Mouse (Mus musculus): ENCODE data around the gene Trabd2b. TPM values are rescaled to one million over a fixed set of nuclear protein-coding genes. Genes with fewer than 3 reads are reported as not detected.

Trabd2b gene
- polyA plus RNA-seq, 1 experiment: 0.63 TPM

- Histone ChIP-seq H3K4me1 (ENCODE audit: control insufficient read depth, insufficient read depth, low read length) (no peaks in the 10 kb centered on the region), H3K27ac (ENCODE audit: insufficient read depth, low read length) (no peak overlapping the region), H3K4me3 (ENCODE audit: low read depth, low read length) (no peak overlapping the region), H3K9ac (ENCODE audit: low read depth, poor library complexity, severe bottlenecking) (no peak overlapping the region), H3K9me3 (replicated peaks; ENCODE audit: control insufficient read depth, insufficient read depth, low read length, poor library complexity, severe bottlenecking) (no peaks in the 10 kb centered on the region), H3K36me3 (ENCODE audit: control insufficient read depth, insufficient read depth, low read length, poor library complexity, severe bottlenecking) (no peaks in the 10 kb centered on the region), H3K27me3 (ENCODE audit: control insufficient read depth, insufficient read depth, low read length, poor library complexity, severe bottlenecking) (no peaks in the 10 kb centered on the region)
- TF ChIP-seq CTCF (IDR thresholded peaks at IDR 0.05; ENCODE audit: low read depth, low read length) (no peak), EP300 (IDR thresholded peaks at IDR 0.05; ENCODE audit: insufficient read depth, low read depth, low read length) (no peak), POLR2A (IDR thresholded peaks at IDR 0.05; ENCODE audit: insufficient read depth, low read length) (no peak)
These were observed 46.6 kb downstream of the Trabd2b start for GRCm38 (mm10) chr4:114453101-114453500.

DNA sequence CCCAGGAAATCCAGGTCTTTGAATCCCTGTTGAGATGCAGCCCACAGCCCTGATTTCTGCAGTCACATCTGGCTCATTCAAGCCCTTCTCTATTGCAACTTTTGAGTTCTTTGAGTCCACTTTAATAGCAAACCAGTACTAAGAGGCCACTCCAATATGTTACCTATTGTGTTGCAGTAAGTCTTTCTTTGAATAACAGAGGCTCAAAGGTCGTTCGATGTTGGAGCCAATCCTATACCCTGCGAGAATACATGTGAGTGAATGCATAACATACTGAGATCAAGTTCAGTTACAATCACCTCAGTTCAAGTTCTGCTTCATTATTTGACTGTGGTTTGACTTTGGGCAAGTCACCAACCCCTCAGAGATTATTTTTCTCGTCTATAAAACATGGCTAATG lies 47.5 kb downstream of the Trabd2b start:
- Histone ChIP-seq H3K9me3 (replicated peaks; ENCODE audit: control insufficient read depth, insufficient read depth, low read length, poor library complexity, severe bottlenecking) (no peaks in the 10 kb centered on the region), H3K27ac (ENCODE audit: insufficient read depth, low read length) (no peak overlapping the region), H3K27me3 (ENCODE audit: control insufficient read depth, insufficient read depth, low read length, poor library complexity, severe bottlenecking) (no peaks in the 10 kb centered on the region), H3K4me3 (ENCODE audit: low read depth, low read length) (no peak overlapping the region), H3K4me1 (ENCODE audit: control insufficient read depth, insufficient read depth, low read length) (no peaks in the 10 kb centered on the region), H3K36me3 (ENCODE audit: control insufficient read depth, insufficient read depth, low read length, poor library complexity, severe bottlenecking) (no peaks in the 10 kb centered on the region), H3K9ac (ENCODE audit: low read depth, poor library complexity, severe bottlenecking) (no peak overlapping the region)
- no peak for TF ChIP-seq EP300 (IDR thresholded peaks at IDR 0.05; ENCODE audit: insufficient read depth, low read depth, low read length)
- no peak for TF ChIP-seq CTCF (IDR thresholded peaks at IDR 0.05; ENCODE audit: low read depth, low read length)
- TF ChIP-seq POLR2A (IDR thresholded peaks at IDR 0.05; ENCODE audit: insufficient read depth, low read length): no peak

GRCm38 (mm10) chr4:114454495-114455186 lies 48.1 kb downstream of the Trabd2b start:
- TF ChIP-seq CTCF (IDR thresholded peaks at IDR 0.05; ENCODE audit: low read depth, low read length): no peak
- TF ChIP-seq EP300 (IDR thresholded peaks at IDR 0.05; ENCODE audit: insufficient read depth, low read depth, low read length): no peak
- TF ChIP-seq POLR2A (IDR thresholded peaks at IDR 0.05; ENCODE audit: insufficient read depth, low read length): no peak
- H3K4me3 ChIP-seq (ENCODE audit: low read depth, low read length): no peak overlapping the region
- no peaks in the 10 kb centered on the region for H3K9me3 ChIP-seq (replicated peaks; ENCODE audit: control insufficient read depth, insufficient read depth, low read length, poor library complexity, severe bottlenecking)
- no peak overlapping the region for H3K27ac ChIP-seq (ENCODE audit: insufficient read depth, low read length)
- no peak overlapping the region for H3K9ac ChIP-seq (ENCODE audit: low read depth, poor library complexity, severe bottlenecking)
- no peaks in the 10 kb centered on the region for H3K4me1 ChIP-seq (ENCODE audit: control insufficient read depth, insufficient read depth, low read length)
- no peaks in the 10 kb centered on the region for H3K27me3 ChIP-seq (ENCODE audit: control insufficient read depth, insufficient read depth, low read length, poor library complexity, severe bottlenecking)
- H3K36me3 ChIP-seq (ENCODE audit: control insufficient read depth, insufficient read depth, low read length, poor library complexity, severe bottlenecking): no peaks in the 10 kb centered on the region

- no peak overlapping the region for H3K4me3 ChIP-seq (ENCODE audit: low read depth, low read length)
- no peak for TF ChIP-seq POLR2A (IDR thresholded peaks at IDR 0.05; ENCODE audit: insufficient read depth, low read length)
- no peak for TF ChIP-seq EP300 (IDR thresholded peaks at IDR 0.05; ENCODE audit: insufficient read depth, low read depth, low read length)
- no peak for TF ChIP-seq CTCF (IDR thresholded peaks at IDR 0.05; ENCODE audit: low read depth, low read length)
- no peak overlapping the region for H3K27ac ChIP-seq (ENCODE audit: insufficient read depth, low read length)
- no peaks in the 10 kb centered on the region for H3K27me3 ChIP-seq (ENCODE audit: control insufficient read depth, insufficient read depth, low read length, poor library complexity, severe bottlenecking)
- H3K9me3 ChIP-seq (replicated peaks; ENCODE audit: control insufficient read depth, insufficient read depth, low read length, poor library complexity, severe bottlenecking): no peaks in the 10 kb centered on the region
- no peak overlapping the region for H3K9ac ChIP-seq (ENCODE audit: low read depth, poor library complexity, severe bottlenecking)
- H3K4me1 ChIP-seq (ENCODE audit: control insufficient read depth, insufficient read depth, low read length): no peaks in the 10 kb centered on the region
- no peaks in the 10 kb centered on the region for H3K36me3 ChIP-seq (ENCODE audit: control insufficient read depth, insufficient read depth, low read length, poor library complexity, severe bottlenecking)
These were observed 50.6 kb downstream of the Trabd2b start for GRCm38 (mm10) chr4:114457111-114457510.

GRCm38 (mm10) chr4:114459591-114459990 lies 53.1 kb downstream of the Trabd2b start:
- no peak overlapping the region for H3K9ac ChIP-seq (ENCODE audit: low read depth, poor library complexity, severe bottlenecking)
- H3K36me3 ChIP-seq (ENCODE audit: control insufficient read depth, insufficient read depth, low read length, poor library complexity, severe bottlenecking): no peaks in the 10 kb centered on the region
- no peaks in the 10 kb centered on the region for H3K9me3 ChIP-seq (replicated peaks; ENCODE audit: control insufficient read depth, insufficient read depth, low read length, poor library complexity, severe bottlenecking)
- no peak overlapping the region for H3K27ac ChIP-seq (ENCODE audit: insufficient read depth, low read length)
- no peaks in the 10 kb centered on the region for H3K27me3 ChIP-seq (ENCODE audit: control insufficient read depth, insufficient read depth, low read length, poor library complexity, severe bottlenecking)
- H3K4me1 ChIP-seq (ENCODE audit: control insufficient read depth, insufficient read depth, low read length): no peaks in the 10 kb centered on the region
- no peak overlapping the region for H3K4me3 ChIP-seq (ENCODE audit: low read depth, low read length)
- TF ChIP-seq POLR2A (IDR thresholded peaks at IDR 0.05; ENCODE audit: insufficient read depth, low read length) (no peak), CTCF (IDR thresholded peaks at IDR 0.05; ENCODE audit: low read depth, low read length) (no peak), EP300 (IDR thresholded peaks at IDR 0.05; ENCODE audit: insufficient read depth, low read depth, low read length) (no peak)

DNA sequence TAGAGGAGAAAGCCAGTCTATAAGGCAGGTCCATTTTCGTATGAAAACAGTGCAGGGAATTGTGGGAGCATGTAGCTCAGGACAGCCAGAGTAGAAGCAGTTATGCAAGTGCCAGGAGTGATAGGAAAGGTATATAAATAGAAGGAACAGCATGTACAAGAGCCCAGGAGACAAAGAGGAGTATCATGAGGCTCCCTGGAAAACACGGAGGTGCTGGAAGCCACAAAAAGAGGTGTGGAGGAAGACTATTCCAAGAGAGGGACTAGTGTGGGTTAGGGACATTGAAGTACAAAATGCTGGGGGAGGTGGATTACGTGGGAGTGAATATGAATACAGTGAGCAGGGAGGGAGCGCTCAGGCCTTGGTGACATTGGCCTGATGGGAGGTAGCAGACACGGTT lies 53.9 kb downstream of the Trabd2b start:
- no peak for TF ChIP-seq POLR2A (IDR thresholded peaks at IDR 0.05; ENCODE audit: insufficient read depth, low read length)
- no peak for TF ChIP-seq EP300 (IDR thresholded peaks at IDR 0.05; ENCODE audit: insufficient read depth, low read depth, low read length)
- no peak for TF ChIP-seq CTCF (IDR thresholded peaks at IDR 0.05; ENCODE audit: low read depth, low read length)
- H3K4me3 ChIP-seq (ENCODE audit: low read depth, low read length): no peak overlapping the region
- no peaks in the 10 kb centered on the region for H3K36me3 ChIP-seq (ENCODE audit: control insufficient read depth, insufficient read depth, low read length, poor library complexity, severe bottlenecking)
- H3K4me1 ChIP-seq (ENCODE audit: control insufficient read depth, insufficient read depth, low read length): no peaks in the 10 kb centered on the region
- H3K9ac ChIP-seq (ENCODE audit: low read depth, poor library complexity, severe bottlenecking): no peak overlapping the region
- no peaks in the 10 kb centered on the region for H3K9me3 ChIP-seq (replicated peaks; ENCODE audit: control insufficient read depth, insufficient read depth, low read length, poor library complexity, severe bottlenecking)
- H3K27me3 ChIP-seq (ENCODE audit: control insufficient read depth, insufficient read depth, low read length, poor library complexity, severe bottlenecking): no peaks in the 10 kb centered on the region
- H3K27ac ChIP-seq (ENCODE audit: insufficient read depth, low read length): no peak overlapping the region

Data from ES-Bruce4 (cell line).